Mouse (Mus musculus) embryonic facial prominence, embryonic 12.5 days (tissue): Measurements from ENCODE around the gene Gm49396. TPM values are rescaled to one million over a fixed set of nuclear protein-coding genes. Genes with fewer than 3 reads are reported as not detected.

Experiments
- ATAC-seq: fragments of 200-750 bp; cut with Nextera tagmentation; 2 replicates; pipeline ENCODE4 v1.8.0; 2017; ENCODE audit not compliant: insufficient number of reproducible peaks, insufficient read depth, low FRiP score, low TSS enrichment
- H3K27ac ChIP-seq: fragments of 300-500 bp; sonication (generic); 2 replicates; pipeline ENCODE4 v1.5.1; 2016; ENCODE audit warnings: mild to moderate bottlenecking
- H3K27me3 ChIP-seq: fragments of 300-500 bp; sonication (generic); 2 replicates; pipeline ENCODE4 v1.6.1; 2016; ENCODE audit warnings: mild to moderate bottlenecking, moderate library complexity
- H3K36me3 ChIP-seq: fragments of 300-500 bp; sonication (generic); 2 replicates; pipeline ENCODE4 v1.6.1; 2016; ENCODE audit warnings: mild to moderate bottlenecking
- H3K4me1 ChIP-seq: fragments of 300-500 bp; sonication (generic); 2 replicates; pipeline ENCODE4 v1.6.1; 2016
- H3K4me2 ChIP-seq: fragments of 300-500 bp; sonication (generic); replicated peaks from 2 replicates; pipeline ENCODE4 v1.6.1; 2016; ENCODE audit warnings: mild to moderate bottlenecking, moderate library complexity
- H3K4me3 ChIP-seq: fragments of 300-500 bp; sonication (generic); 2 replicates; pipeline ENCODE4 v1.5.1; 2016; ENCODE audit warnings: mild to moderate bottlenecking
- H3K9ac ChIP-seq: fragments of 300-500 bp; sonication (generic); 2 replicates; pipeline ENCODE4 v1.6.1; 2016; ENCODE audit warnings: mild to moderate bottlenecking, moderate library complexity
- H3K9me3 ChIP-seq: fragments of 300-500 bp; sonication (generic); 2 replicates; pipeline ENCODE4 v1.6.1; 2016; ENCODE audit warnings: mild to moderate bottlenecking, moderate library complexity
- WGBS: fragments of 180-500 bp; shearing (Covaris S2); methylation state at CpG from one replicate; pipeline ENCODE4 v1.1.7; 2016; 5-methylcytosine and 5-hydroxymethylcytosine counted together
- polyA plus RNA-seq: library from polyadenylated mRNA; unstranded; fragments of >200 nt; fragmentation: Nextera tagmentation; extraction: Ambion mirVana; gene quantifications from 2 replicates; pipeline ENCODE4 v1.2.1, GENCODE M21; 2016

Gm49396 gene
- polyA plus RNA-seq, 1 experiment from 2014 or later = 16.5 TPM

DNA sequence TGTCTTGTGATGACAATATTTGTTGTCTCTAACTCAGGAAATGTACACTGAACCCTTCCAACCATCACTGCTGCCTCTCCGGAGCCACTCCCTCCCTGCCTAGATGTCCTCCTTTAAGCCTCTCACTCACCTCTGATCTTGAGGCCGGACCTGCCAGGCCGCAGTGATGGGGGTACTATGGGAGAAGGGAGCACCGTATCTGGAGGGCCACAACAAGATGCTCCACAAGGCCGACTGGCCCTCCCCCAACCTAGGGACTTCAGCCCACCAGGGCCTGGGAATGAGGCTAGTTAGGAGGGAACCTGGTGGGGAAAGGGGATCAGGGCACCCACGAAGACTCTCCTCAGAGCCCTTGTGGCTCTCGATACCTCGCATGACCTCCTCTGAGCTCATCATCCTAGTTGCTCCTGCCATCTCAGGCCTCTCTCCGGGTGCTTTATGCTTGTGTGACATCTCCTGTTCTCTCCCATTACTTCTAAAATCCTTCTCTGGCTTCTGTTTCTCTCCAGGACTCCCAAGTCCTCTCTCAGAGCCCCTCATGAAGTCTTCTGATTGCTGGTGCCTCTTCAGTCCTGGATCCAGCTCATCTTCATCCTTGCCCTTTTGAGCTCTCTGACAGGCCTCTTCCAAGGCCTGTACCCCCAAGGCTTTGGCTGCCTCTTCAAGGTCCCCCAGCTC, 27.9 kb downstream of the Gm49396 start:
- peaks cover 19% of the 10 kb centered on the region for H3K4me1 ChIP-seq
- H3K27ac ChIP-seq = no peak overlapping the region
- no peaks in the 10 kb centered on the region for H3K9me3 ChIP-seq
- H3K4me3 ChIP-seq = no peak overlapping the region
- H3K36me3 ChIP-seq = peaks cover 8% of the 10 kb centered on the region
- no peaks in the 10 kb centered on the region for H3K27me3 ChIP-seq
- peak overlapping the region; percentile 19 for H3K9ac ChIP-seq
- no peak for ATAC-seq
- H3K4me2 ChIP-seq = no peak overlapping the region
- 81% methylated on average over 9 of the region's 9 CpGs for WGBS

DNA sequence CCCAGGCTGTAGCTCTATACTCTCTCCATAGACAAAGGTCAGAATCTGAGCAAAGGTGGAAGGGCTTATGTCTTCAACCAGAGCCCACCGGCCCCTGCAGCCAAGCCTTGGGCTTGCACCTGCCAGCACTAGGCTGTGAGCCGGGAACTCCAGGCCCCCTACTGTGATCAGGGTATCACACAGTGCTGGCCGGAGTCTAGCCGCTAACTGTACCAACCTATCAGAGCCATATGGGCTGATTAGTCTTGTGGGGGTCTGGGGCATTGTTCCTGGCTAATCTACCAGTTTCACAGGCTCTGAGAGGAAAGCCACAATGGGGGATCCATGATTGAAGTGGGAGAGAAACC, 28.4 kb downstream of the Gm49396 start:
- ATAC-seq = no peak
- H3K9me3 ChIP-seq = no peaks in the 10 kb centered on the region
- H3K4me3 ChIP-seq = no peak overlapping the region
- no peaks in the 10 kb centered on the region for H3K27me3 ChIP-seq
- peaks cover 19% of the 10 kb centered on the region for H3K4me1 ChIP-seq
- H3K4me2 ChIP-seq = no peak overlapping the region
- peaks cover 2% of the 10 kb centered on the region; the same call in 1 of the 2 replicates for H3K36me3 ChIP-seq
- 45% methylated on average over 4 of the region's 4 CpGs for WGBS
- peak overlapping the region; percentile 19; the same call in 1 of the 2 replicates for H3K9ac ChIP-seq
- H3K27ac ChIP-seq = no peak overlapping the region

DNA sequence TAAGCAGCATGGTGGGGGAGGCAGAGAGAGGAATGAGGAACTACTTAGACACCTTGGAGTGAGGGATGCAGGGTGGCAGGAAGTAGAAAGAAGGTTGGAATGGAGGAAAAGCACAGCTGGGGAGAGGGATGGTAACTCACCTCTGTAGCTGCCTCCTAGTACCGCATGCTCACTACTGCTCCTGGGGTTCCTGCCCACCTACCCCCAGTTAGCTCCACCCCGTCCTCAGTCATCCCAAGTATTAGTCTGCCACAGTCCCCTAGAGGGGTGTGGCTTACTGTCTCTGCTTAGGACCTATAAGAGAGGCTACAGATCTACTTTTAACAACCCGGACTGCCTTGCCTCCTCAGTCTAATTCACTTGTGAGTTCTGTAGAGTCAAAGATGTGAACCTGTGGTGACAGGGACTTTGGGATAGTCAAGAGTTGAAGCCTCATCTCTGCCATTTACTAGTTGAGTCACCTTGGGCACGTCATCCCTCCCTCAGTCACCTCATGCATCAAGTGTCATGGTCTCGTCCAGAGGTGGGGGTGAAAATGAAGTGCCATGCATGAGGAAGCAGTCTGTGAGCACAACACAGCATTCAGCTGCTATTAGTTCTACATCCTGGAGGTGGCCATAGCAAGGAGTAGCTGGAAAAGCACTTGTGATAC, 29.8 kb downstream of the Gm49396 start:
- no peak for ATAC-seq
- H3K9me3 ChIP-seq = no peaks in the 10 kb centered on the region
- no peaks in the 10 kb centered on the region for H3K27me3 ChIP-seq
- H3K4me1 ChIP-seq = peaks cover 8% of the 10 kb centered on the region
- no peak overlapping the region for H3K27ac ChIP-seq
- H3K4me2 ChIP-seq = no peak overlapping the region
- H3K4me3 ChIP-seq = no peak overlapping the region
- H3K9ac ChIP-seq = no peak overlapping the region
- 55% methylated on average over 5 of the region's 5 CpGs for WGBS
- H3K36me3 ChIP-seq = no peaks in the 10 kb centered on the region

DNA sequence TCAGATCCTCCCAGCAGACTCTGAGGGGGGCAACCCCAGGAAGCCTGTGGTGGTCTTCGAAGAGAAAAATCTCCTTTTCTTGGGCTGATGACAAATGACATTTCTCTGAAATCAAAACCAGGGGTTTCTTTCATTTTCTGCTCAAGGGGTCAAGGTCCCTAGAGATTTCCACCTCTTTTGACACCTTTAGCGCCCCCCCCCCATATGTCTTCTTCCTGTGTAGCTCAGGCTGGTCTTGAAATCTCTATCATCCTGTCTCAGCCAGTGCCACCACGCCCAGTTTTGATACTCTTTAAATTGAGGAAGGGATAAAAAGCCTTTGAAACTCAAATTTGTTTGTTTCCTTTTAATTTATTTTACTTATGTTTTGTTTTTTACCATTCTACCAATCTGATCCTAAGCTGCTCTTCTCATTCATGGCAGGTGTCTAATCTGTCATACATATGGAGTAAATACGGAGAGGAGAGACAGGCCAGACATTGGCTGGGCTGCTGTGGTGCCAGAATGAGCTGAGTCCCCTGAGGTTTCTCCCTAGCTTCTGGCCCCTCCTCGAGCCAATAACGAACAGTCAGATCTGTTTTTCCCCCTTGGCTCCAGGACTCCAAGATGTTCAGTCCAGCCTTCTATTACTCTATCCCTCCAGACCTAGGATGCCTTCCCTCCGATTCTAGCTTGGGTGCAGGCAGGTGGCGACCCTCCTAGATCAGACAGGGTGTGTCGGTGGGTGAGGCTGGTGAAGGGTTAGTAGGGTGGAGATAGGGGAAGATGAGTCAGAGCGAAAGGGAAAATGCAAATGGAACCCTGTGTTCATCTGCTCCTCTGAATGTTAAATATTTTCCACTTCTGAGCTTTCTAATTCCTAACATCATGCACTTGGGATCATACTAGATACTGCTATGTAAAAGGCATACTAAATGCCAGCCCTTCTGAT, 30.7 kb downstream of the Gm49396 start:
- no peak overlapping the region for H3K4me3 ChIP-seq
- H3K27me3 ChIP-seq = no peaks in the 10 kb centered on the region
- H3K27ac ChIP-seq = no peak overlapping the region
- no peak overlapping the region for H3K9ac ChIP-seq
- ATAC-seq = no peak
- 79% methylated on average over 10 of the region's 10 CpGs for WGBS
- H3K36me3 ChIP-seq = no peaks in the 10 kb centered on the region
- no peak overlapping the region for H3K4me2 ChIP-seq
- 0 out of 2 replicates have a peak, but pooled peaks cover 2% of the 10 kb centered on the region for H3K9me3 ChIP-seq
- H3K4me1 ChIP-seq = peaks cover 8% of the 10 kb centered on the region

DNA sequence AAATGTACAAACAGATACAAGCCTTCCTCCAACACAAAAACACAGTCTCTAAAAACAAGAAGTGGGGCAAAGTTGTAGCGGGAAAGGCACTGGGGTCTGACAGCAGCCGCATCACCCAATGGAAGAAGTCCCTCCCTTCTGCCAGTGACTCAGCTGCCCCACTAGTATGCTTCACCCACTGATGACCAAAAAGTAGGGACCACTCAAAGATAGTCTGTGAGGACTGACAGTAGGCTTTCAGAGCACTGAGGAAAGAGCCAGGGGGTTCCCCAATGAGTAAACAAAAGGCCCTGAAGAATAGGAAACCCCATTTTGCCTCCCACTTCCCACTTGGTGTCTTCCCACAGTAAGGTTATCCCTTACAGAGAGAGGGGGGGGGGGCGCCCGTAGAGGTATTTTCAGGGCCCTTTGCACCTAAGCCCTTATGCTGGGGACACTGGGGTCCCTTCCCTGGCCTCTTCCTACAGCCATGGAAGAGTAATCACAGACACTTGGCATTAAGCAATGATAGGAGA, 31.4 kb downstream of the Gm49396 start:
- H3K4me2 ChIP-seq = no peak overlapping the region
- WGBS = 78% methylated on average over 3 of the region's 4 CpGs
- H3K36me3 ChIP-seq = no peaks in the 10 kb centered on the region
- H3K9me3 ChIP-seq = 0 out of 2 replicates have a peak, but pooled peaks cover 2% of the 10 kb centered on the region
- H3K9ac ChIP-seq = no peak overlapping the region
- H3K27me3 ChIP-seq = no peaks in the 10 kb centered on the region
- ATAC-seq = no peak
- H3K27ac ChIP-seq = no peak overlapping the region
- H3K4me1 ChIP-seq = peaks cover 7% of the 10 kb centered on the region
- H3K4me3 ChIP-seq = no peak overlapping the region

- WGBS = 78% methylated on average over 5 of the region's 5 CpGs
- no peak overlapping the region for H3K4me2 ChIP-seq
- no peaks in the 10 kb centered on the region for H3K36me3 ChIP-seq
- H3K27ac ChIP-seq = no peak overlapping the region
- H3K9ac ChIP-seq = no peak overlapping the region
- H3K4me1 ChIP-seq = no peaks in the 10 kb centered on the region
- 0 out of 2 replicates have a peak, but pooled peaks cover 2% of the 10 kb centered on the region for H3K9me3 ChIP-seq
- no peak overlapping the region for H3K4me3 ChIP-seq
- ATAC-seq = no peak
- H3K27me3 ChIP-seq = no peaks in the 10 kb centered on the region
These were observed 32.9 kb downstream of the Gm49396 start for GRCm38 (mm10) chr7:30596093-30596492.

DNA sequence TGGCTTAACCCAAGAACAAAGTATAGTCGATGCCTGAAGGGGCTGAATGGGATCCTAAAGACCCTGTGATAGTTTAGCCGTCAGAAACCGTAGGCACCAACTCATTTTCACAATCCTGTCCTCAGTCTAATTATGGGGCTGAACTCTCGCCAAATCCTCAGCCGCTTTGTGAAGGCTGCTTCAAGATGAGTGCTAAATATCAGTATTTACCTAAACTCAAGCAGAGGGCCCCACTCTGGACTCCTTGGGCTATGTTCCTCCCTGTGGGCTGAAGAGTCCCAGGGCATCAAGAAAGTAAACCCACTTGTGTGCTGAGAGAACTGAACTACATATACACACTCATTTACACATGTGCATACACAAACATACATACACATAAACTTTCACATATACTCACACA, 33.7 kb downstream of the Gm49396 start:
- ATAC-seq = no peak
- Histone ChIP-seq H3K27ac (no peak overlapping the region), H3K9ac (no peak overlapping the region), H3K4me1 (no peaks in the 10 kb centered on the region), H3K4me2 (no peak overlapping the region), H3K4me3 (no peak overlapping the region), H3K9me3 (0 out of 2 replicates have a peak, but pooled peaks cover 2% of the 10 kb centered on the region), H3K36me3 (no peaks in the 10 kb centered on the region), H3K27me3 (no peaks in the 10 kb centered on the region)
- WGBS = 68% methylated on average over 5 of the region's 5 CpGs

- Histone ChIP-seq H3K4me3 (no peak within 1 kb of the TSS), H3K4me1 (no peaks in the 10 kb centered on the region), H3K36me3 (no peaks in the 10 kb centered on the region), H3K9me3 (0 out of 2 replicates have a peak, but pooled peaks cover 2% of the 10 kb centered on the region), H3K9ac (no peak within 1 kb of the TSS), H3K27me3 (no peaks in the 10 kb centered on the region), H3K4me2 (no peak within 1 kb of the TSS), H3K27ac (no peak within 1 kb of the TSS)
- WGBS = 92% methylated on average over 12 of the region's 12 CpGs
- no peak for ATAC-seq
These were observed 35.6 kb downstream of the Gm49396 start, which contains the start of gene Zbtb32 for GRCm38 (mm10) chr7:30598786-30599185. Gene Zbtb32, minus strand, starts transcription at chr7:30598909.

DNA sequence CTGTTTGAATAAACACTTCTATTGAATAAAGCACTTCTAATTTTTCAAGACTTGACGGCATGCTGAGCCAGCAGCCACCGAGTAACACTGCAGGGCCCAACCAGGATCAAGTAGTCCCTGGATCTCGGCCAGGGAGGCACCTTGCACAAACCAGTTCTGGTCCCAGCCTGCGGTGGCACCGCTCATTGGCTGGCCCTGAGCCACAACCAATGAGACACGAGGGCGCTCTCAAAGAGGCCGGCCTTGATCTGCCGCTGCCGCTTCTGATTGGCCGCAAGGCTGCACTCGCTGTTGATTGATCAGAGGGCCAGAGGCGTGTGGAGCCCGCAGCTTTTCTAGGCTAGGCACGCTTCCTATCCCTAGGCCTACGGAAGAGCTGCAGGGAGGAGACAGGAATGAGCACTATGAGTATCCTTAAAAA, 36.8 kb downstream of the Gm49396 start:
- Histone ChIP-seq H3K36me3 (no peaks in the 10 kb centered on the region), H3K4me2 (no peak overlapping the region), H3K4me1 (no peaks in the 10 kb centered on the region), H3K4me3 (no peak overlapping the region), H3K27ac (no peak overlapping the region), H3K9me3 (0 out of 2 replicates have a peak, but pooled peaks cover 2% of the 10 kb centered on the region), H3K27me3 (no peaks in the 10 kb centered on the region), H3K9ac (no peak overlapping the region)
- WGBS = 4% methylated on average over 16 of the region's 16 CpGs
- peak; percentile 90 for ATAC-seq

GRCm38 (mm10) chr7:30600651-30601050, 37.5 kb downstream of the Gm49396 start:
- no peak for ATAC-seq
- H3K27ac ChIP-seq = no peak overlapping the region
- no peaks in the 10 kb centered on the region for H3K27me3 ChIP-seq
- H3K4me1 ChIP-seq = no peaks in the 10 kb centered on the region
- no peak overlapping the region for H3K4me3 ChIP-seq
- WGBS = 74% methylated on average over 7 of the region's 7 CpGs
- no peak overlapping the region for H3K4me2 ChIP-seq
- H3K9ac ChIP-seq = no peak overlapping the region
- H3K9me3 ChIP-seq = 0 out of 2 replicates have a peak, but pooled peaks cover 2% of the 10 kb centered on the region
- no peaks in the 10 kb centered on the region for H3K36me3 ChIP-seq

DNA sequence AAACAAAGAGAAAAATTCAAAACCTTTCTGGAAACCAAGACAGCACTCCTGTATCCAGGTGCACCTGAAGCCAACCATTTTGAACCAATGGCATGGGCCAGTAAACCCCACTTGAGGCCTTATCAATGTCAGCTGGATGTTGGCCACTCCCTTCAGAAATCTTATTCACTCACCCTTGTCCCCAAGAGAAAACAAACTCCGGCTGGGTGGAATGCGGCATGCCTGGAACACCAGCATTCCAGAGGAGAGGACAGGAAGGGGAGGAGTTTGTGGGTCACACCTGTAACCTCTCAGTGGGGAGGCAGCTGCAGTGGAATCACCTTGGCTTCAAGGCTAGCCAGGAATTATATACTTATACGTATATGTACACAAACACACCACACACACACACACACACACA, 39.4 kb downstream of the Gm49396 start:
- H3K27me3 ChIP-seq = no peaks in the 10 kb centered on the region
- H3K27ac ChIP-seq = no peak overlapping the region
- no peak overlapping the region for H3K9ac ChIP-seq
- H3K4me3 ChIP-seq = no peak overlapping the region
- 18% methylated on average over 2 of the region's 3 CpGs for WGBS
- no peaks in the 10 kb centered on the region for H3K36me3 ChIP-seq
- ATAC-seq = no peak
- H3K4me2 ChIP-seq = no peak overlapping the region
- H3K4me1 ChIP-seq = no peaks in the 10 kb centered on the region
- H3K9me3 ChIP-seq = 0 out of 2 replicates have a peak, but pooled peaks cover 2% of the 10 kb centered on the region
